Mouse (Mus musculus): Measurements from ENCODE around the gene Hoxd9.

Hoxd9 gene

GRCm38 (mm10) chr2:74733765-74734164 is 36.2 kb downstream of the Hoxd9 start:
- DNase-seq (ENCODE audit: low spot score) = no peak

GRCm38 (mm10) chr2:74734451-74734850 is 36.9 kb downstream of the Hoxd9 start:
- no peak for DNase-seq (ENCODE audit: low spot score)

GRCm38 (mm10) chr2:74734996-74735811 is 37.7 kb downstream of the Hoxd9 start:
- no peak for DNase-seq (ENCODE audit: low spot score)

- no peak for DNase-seq (ENCODE audit: low spot score)
Measured at GRCm38 (mm10) chr2:74735851-74736687, 38.5 kb downstream of the Hoxd9 start.

GRCm38 (mm10) chr2:74736688-74737577 is 39.4 kb downstream of the Hoxd9 start:
- no peak for DNase-seq (ENCODE audit: low spot score)

GRCm38 (mm10) chr2:74737578-74738070 is 40.1 kb downstream of the Hoxd9 start:
- DNase-seq (ENCODE audit: low spot score) = no peak

- DNase-seq (ENCODE audit: low spot score) = no peak
Measured at GRCm38 (mm10) chr2:74738623-74739475, 41.3 kb downstream of the Hoxd9 start.

- no peak for DNase-seq (ENCODE audit: low spot score)
Measured at GRCm38 (mm10) chr2:74739476-74739800, 41.9 kb downstream of the Hoxd9 start.

- no peak for DNase-seq (ENCODE audit: low spot score)
Measured at GRCm38 (mm10) chr2:74739869-74740268, 42.3 kb downstream of the Hoxd9 start.

GRCm38 (mm10) chr2:74740311-74741091 is 43.0 kb downstream of the Hoxd9 start:
- DNase-seq (ENCODE audit: low spot score) = no peak

GRCm38 (mm10) chr2:74741252-74741978 is 43.9 kb downstream of the Hoxd9 start:
- no peak for DNase-seq (ENCODE audit: low spot score)

- no peak for DNase-seq (ENCODE audit: low spot score)
Measured at GRCm38 (mm10) chr2:74741979-74742277, 44.4 kb downstream of the Hoxd9 start.

GRCm38 (mm10) chr2:74745540-74746297 is 48.2 kb downstream of the Hoxd9 start:
- DNase-seq (ENCODE audit: low spot score) = no peak

- DNase-seq (ENCODE audit: low spot score) = no peak
Measured at GRCm38 (mm10) chr2:74746298-74746921, 48.9 kb downstream of the Hoxd9 start.

GRCm38 (mm10) chr2:74747006-74747405 is 49.5 kb downstream of the Hoxd9 start:
- no peak for DNase-seq (ENCODE audit: low spot score)

- no peak for DNase-seq (ENCODE audit: low spot score)
Measured at GRCm38 (mm10) chr2:74747661-74748141, 50.2 kb downstream of the Hoxd9 start.

- DNase-seq (ENCODE audit: low spot score) = no peak
Measured at GRCm38 (mm10) chr2:74748436-74748995, 51.0 kb downstream of the Hoxd9 start.

Data from c-Kit-positive CD71-positive TER-119-positive erythroid progenitor cells, embryonic 14.5 days (primary cell).